In genomic region chr2:68348966-68349365, GRCm38 (mm10) we compare ENCODE assay signal across 10 mouse cellular contexts.
DNase-seq lines count a peak whose midpoint lies in the region; ATAC-seq and TF ChIP-seq lines count a peak whose summit lies in the region.
"Had no signal": no experiment of that assay in that cellular context is flagged by ENCODE, and none has a peak within 500 bp of the region (broad histone marks: within the 10 kb centered on the region; RNA-seq: fewer than 3 reads in every experiment).

No protein-coding gene starts in this region.

- intact Hi-C loops in left cerebral cortex, adult 2 months (cut with DNase I), result loop anchor here (2.0 to 10.0 kb wide), 7 partner anchors 47 to 1528 kb away; no protein-coding TSS in a partner anchor
- intact Hi-C loops in left cerebral cortex, postnatal 36 days (cut with DNase I), result loop anchor here (2.0 to 10.0 kb wide), 2 partner anchors 128 to 234 kb away; no protein-coding TSS in a partner anchor

- H3K9me3 ChIP-seq in forebrain, embryonic 14.5 days (replicated peaks; ENCODE audit: control insufficient read depth, low read length), result no peaks in the 10 kb centered on the region
- no peaks in the 10 kb centered on the region for H3K9me3 ChIP-seq in forebrain, postnatal 0 days (ENCODE audit: low read length)
- H3K9me3 ChIP-seq: embryonic facial prominence, embryonic 13.5 days; liver, embryonic 15.5 days had no signal

- peak in 1 of 2 experiments; percentile 40 for DNase-seq in left cerebral cortex, adult 2 months (ENCODE audit: extremely low spot score in 1 of 2, low spot score in 2 of 2)
- DNase-seq in left cerebral cortex, adult 11 months (ENCODE audit: low spot score), result no peak
- DNase-seq in forebrain, embryonic 14.5 days (ENCODE audit: low spot score), result peak; percentile 54
- DNase-seq in forebrain, postnatal 0 days, result peak; percentile 66
- DNase-seq in left cerebral cortex, postnatal 36 days (ENCODE audit: low spot score in 2 of 2), result peak; percentile 54 to 57
- no peak for DNase-seq in retina, postnatal 1 day
- no peak for DNase-seq in kidney, postnatal 10 days

- no peak overlapping the region for H3K4me2 ChIP-seq in forebrain, embryonic 14.5 days (ENCODE audit: low read length)
- H3K4me2 ChIP-seq in forebrain, postnatal 0 days (ENCODE audit: low read depth), result peak overlapping the region; percentile 40
- H3K4me2 ChIP-seq: liver, embryonic 15.5 days had no signal

- ATAC-seq in forebrain, embryonic 14.5 days, result no peak
- ATAC-seq in forebrain, postnatal 0 days, result peak; percentile 38; the same call in 1 of the 2 replicates

- 83% methylated on average over 12 of the region's 12 CpGs for WGBS in forebrain, embryonic 14.5 days
- WGBS in forebrain, postnatal 0 days, result 51% methylated on average over 12 of the region's 12 CpGs

- no peaks in the 10 kb centered on the region for H3K27me3 ChIP-seq in forebrain, embryonic 14.5 days (replicated peaks; ENCODE audit: control insufficient read depth, insufficient read depth, low read length)
- H3K27me3 ChIP-seq in forebrain, postnatal 0 days (ENCODE audit: insufficient read depth, low read length), result no peaks in the 10 kb centered on the region
- H3K27me3 ChIP-seq: embryonic facial prominence, embryonic 13.5 days; liver, embryonic 15.5 days had no signal

- H3K4me1 ChIP-seq in forebrain, embryonic 14.5 days (ENCODE audit: control insufficient read depth, insufficient read depth, low read length), result peaks cover 10% of the 10 kb centered on the region
- H3K4me1 ChIP-seq in forebrain, postnatal 0 days (ENCODE audit: insufficient read depth), result no peaks in the 10 kb centered on the region
- H3K4me1 ChIP-seq: liver, embryonic 15.5 days had no signal

- H3K36me3 ChIP-seq in forebrain, embryonic 14.5 days (ENCODE audit: control insufficient read depth, insufficient read depth, low read length), result peaks cover 4% of the 10 kb centered on the region; the same call in 1 of the 2 replicates
- peaks cover 10% of the 10 kb centered on the region for H3K36me3 ChIP-seq in forebrain, postnatal 0 days (ENCODE audit: insufficient read depth)
- H3K36me3 ChIP-seq: embryonic facial prominence, embryonic 13.5 days; liver, embryonic 15.5 days had no signal

- H3K27ac ChIP-seq in left cerebral cortex, adult 2 months, result peak overlapping the region; percentile 58; the same call in 1 of the 2 replicates
- H3K27ac ChIP-seq in forebrain, embryonic 14.5 days (ENCODE audit: low read depth, low read length), result no peak overlapping the region
- H3K27ac ChIP-seq in forebrain, postnatal 0 days (ENCODE audit: low read depth, low read length), result no peak overlapping the region
- H3K27ac ChIP-seq: embryonic facial prominence, embryonic 13.5 days; liver, embryonic 15.5 days had no signal

- H3K4me3 ChIP-seq in left cerebral cortex, adult 2 months, result peak overlapping the region; percentile 28
- H3K4me3 ChIP-seq in forebrain, embryonic 14.5 days (ENCODE audit: low read depth, low read length), result no peak overlapping the region
- H3K4me3 ChIP-seq in forebrain, postnatal 0 days (ENCODE audit: low read depth, low read length), result peak overlapping the region; percentile 21; the same call in 1 of the 2 replicates
- H3K4me3 ChIP-seq: embryonic facial prominence, embryonic 13.5 days; liver, embryonic 15.5 days; myocyte had no signal

- TF ChIP-seq CTCF in left cerebral cortex, adult 2 months (IDR thresholded peaks at IDR 0.05), result no peak
- no peak for TF ChIP-seq CTCF in forebrain, postnatal 0 days (IDR thresholded peaks at IDR 0.05; ENCODE audit: low read depth)

- no peak overlapping the region for H3K9ac ChIP-seq in forebrain, embryonic 14.5 days (ENCODE audit: low read length)
- no peak overlapping the region for H3K9ac ChIP-seq in forebrain, postnatal 0 days
- H3K9ac ChIP-seq: embryonic facial prominence, embryonic 13.5 days; liver, embryonic 15.5 days had no signal

Comparison
In these comparisons a context has a peak if more than half of its experiments do, and no peak if none do; other contexts are left out.
1. DNase-seq: peak in forebrain, embryonic 14.5 days (single experiment), forebrain, postnatal 0 days (single experiment) and left cerebral cortex, postnatal 36 days (2 of 2); none in left cerebral cortex, adult 11 months (single experiment), retina, postnatal 1 day (single experiment) and kidney, postnatal 10 days (single experiment).